Mouse (Mus musculus): ENCODE results near the gene Cdh18. TPM values are rescaled to one million over a fixed set of nuclear protein-coding genes. Genes with fewer than 3 reads are reported as not detected.
"Not testable (repeated sequence)": the region's sequence is repeated elsewhere in the genome, so short reads cannot be mapped to it uniquely, and the experiment has no call there.

Cdh18 gene
- polyA plus RNA-seq, 1 experiment from 2014 or later = 0.50 TPM

GRCm38 (mm10) chr15:23016680-23017079 lies 467.9 kb downstream of the Cdh18 start:
- Histone ChIP-seq H3K36me3 (no peaks in the 10 kb centered on the region), H3K4me3 (no peak overlapping the region), H3K9me3 (no peaks in the 10 kb centered on the region), H3K27ac (no peak overlapping the region), H3K4me1 (replicated peaks) (0 out of 2 replicates have a peak, but pooled peaks cover 3% of the 10 kb centered on the region), H3K27me3 (ENCODE audit: insufficient read depth, poor library complexity, severe bottlenecking) (no peaks in the 10 kb centered on the region)
- WGBS = 85% methylated on average over 5 of the region's 5 CpGs
- DNase-seq (ENCODE audit: low spot score) = no peak

GRCm38 (mm10) chr15:23021151-23021550 lies 472.3 kb downstream of the Cdh18 start:
- 40% methylated on average over 2 of the region's 2 CpGs for WGBS

GRCm38 (mm10) chr15:23022635-23023034 lies 473.8 kb downstream of the Cdh18 start:
- DNase-seq (ENCODE audit: low spot score) = no peak
- Histone ChIP-seq H3K27me3 (ENCODE audit: insufficient read depth, poor library complexity, severe bottlenecking) (no peaks in the 10 kb centered on the region), H3K4me1 (replicated peaks) (0 out of 2 replicates have a peak, but pooled peaks cover 3% of the 10 kb centered on the region), H3K27ac (no peak overlapping the region), H3K9me3 (no peaks in the 10 kb centered on the region), H3K4me3 (no peak overlapping the region), H3K36me3 (no peaks in the 10 kb centered on the region)

More at GRCm38 (mm10) chr15:23021151-23021550, 472.3 kb downstream of the Cdh18 start:
- no peak for DNase-seq (ENCODE audit: low spot score)
- Histone ChIP-seq H3K4me3 (no peak overlapping the region), H3K27me3 (ENCODE audit: insufficient read depth, poor library complexity, severe bottlenecking) (no peaks in the 10 kb centered on the region), H3K4me1 (replicated peaks) (0 out of 2 replicates have a peak, but pooled peaks cover 3% of the 10 kb centered on the region), H3K36me3 (no peaks in the 10 kb centered on the region), H3K27ac (no peak overlapping the region), H3K9me3 (no peaks in the 10 kb centered on the region)

- H3K9me3 ChIP-seq = no peaks in the 10 kb centered on the region
- H3K4me3 ChIP-seq = peak overlapping the region; percentile 55
- H3K27me3 ChIP-seq (ENCODE audit: insufficient read depth, poor library complexity, severe bottlenecking) = peaks cover 14% of the 10 kb centered on the region; the same call in 1 of the 2 replicates
- no peak for DNase-seq (ENCODE audit: low spot score)
- 6% methylated on average over 14 of the region's 14 CpGs for WGBS
- peaks cover 11% of the 10 kb centered on the region for H3K4me1 ChIP-seq (replicated peaks)
- H3K36me3 ChIP-seq = no peaks in the 10 kb centered on the region
- H3K27ac ChIP-seq = peak overlapping the region; percentile 45; the same call in 1 of the 2 replicates
These were observed 486.9 kb downstream of the Cdh18 start for GRCm38 (mm10) chr15:23035551-23036207.

- peak overlapping the region; percentile 55 for H3K4me3 ChIP-seq
- no peaks in the 10 kb centered on the region for H3K36me3 ChIP-seq
- no peaks in the 10 kb centered on the region for H3K9me3 ChIP-seq
- H3K27me3 ChIP-seq (ENCODE audit: insufficient read depth, poor library complexity, severe bottlenecking) = peaks cover 14% of the 10 kb centered on the region; the same call in 1 of the 2 replicates
- DNase-seq (ENCODE audit: low spot score) = peak; percentile 80
- 6% methylated on average over 23 of the region's 23 CpGs for WGBS
- 0 out of 2 replicates have a peak overlapping the region, but pooled peaks have one; percentile 45 for H3K27ac ChIP-seq
- H3K4me1 ChIP-seq (replicated peaks) = peaks cover 11% of the 10 kb centered on the region
These were observed 487.6 kb downstream of the Cdh18 start for GRCm38 (mm10) chr15:23036208-23037065.

GRCm38 (mm10) chr15:23037561-23037960 lies 488.7 kb downstream of the Cdh18 start:
- Histone ChIP-seq H3K36me3 (no peaks in the 10 kb centered on the region), H3K4me1 (replicated peaks) (peaks cover 11% of the 10 kb centered on the region), H3K27ac (no peak overlapping the region), H3K27me3 (ENCODE audit: insufficient read depth, poor library complexity, severe bottlenecking) (peaks cover 14% of the 10 kb centered on the region; the same call in 1 of the 2 replicates), H3K4me3 (no peak overlapping the region), H3K9me3 (no peaks in the 10 kb centered on the region)
- DNase-seq (ENCODE audit: low spot score) = no peak

GRCm38 (mm10) chr15:23046127-23046785 lies 497.4 kb downstream of the Cdh18 start:
- Histone ChIP-seq H3K27me3 (ENCODE audit: insufficient read depth, poor library complexity, severe bottlenecking) (no peaks in the 10 kb centered on the region), H3K36me3 (no peaks in the 10 kb centered on the region), H3K4me1 (replicated peaks) (peaks cover 4% of the 10 kb centered on the region; the same call in 1 of the 2 replicates), H3K4me3 (no peak overlapping the region), H3K27ac (no peak overlapping the region), H3K9me3 (no peaks in the 10 kb centered on the region)
- DNase-seq (ENCODE audit: low spot score) = no peak
- WGBS = 82% methylated on average over 4 of the region's 4 CpGs

GRCm38 (mm10) chr15:23052006-23052405 lies 503.2 kb downstream of the Cdh18 start:
- Histone ChIP-seq H3K9me3 (no peaks in the 10 kb centered on the region), H3K4me1 (replicated peaks) (no peaks in the 10 kb centered on the region), H3K27me3 (ENCODE audit: insufficient read depth, poor library complexity, severe bottlenecking) (no peaks in the 10 kb centered on the region), H3K27ac (no peak overlapping the region), H3K4me3 (no peak overlapping the region), H3K36me3 (no peaks in the 10 kb centered on the region)
- WGBS = 81% methylated on average over 2 of the region's 2 CpGs
- DNase-seq (ENCODE audit: low spot score) = no peak

GRCm38 (mm10) chr15:23085326-23085725 lies 536.5 kb downstream of the Cdh18 start:
- not testable (repeated sequence) for H3K36me3 ChIP-seq; H3K4me1 ChIP-seq (replicated peaks); H3K27me3 ChIP-seq (ENCODE audit: insufficient read depth, poor library complexity, severe bottlenecking); H3K9me3 ChIP-seq; H3K27ac ChIP-seq; DNase-seq (ENCODE audit: low spot score); H3K4me3 ChIP-seq
- 85% methylated on average over 1 of the region's 1 CpGs for WGBS

- 75% methylated on average over 2 of the region's 2 CpGs for WGBS
- no peaks in the 10 kb centered on the region for H3K4me1 ChIP-seq (replicated peaks)
- no peaks in the 10 kb centered on the region for H3K9me3 ChIP-seq
- DNase-seq (ENCODE audit: low spot score) = no peak
- H3K27ac ChIP-seq = no peak overlapping the region
- no peaks in the 10 kb centered on the region for H3K36me3 ChIP-seq
- H3K4me3 ChIP-seq = no peak overlapping the region
- no peaks in the 10 kb centered on the region for H3K27me3 ChIP-seq (ENCODE audit: insufficient read depth, poor library complexity, severe bottlenecking)
These were observed 538.7 kb downstream of the Cdh18 start for GRCm38 (mm10) chr15:23087535-23087934.

- Histone ChIP-seq H3K4me1 (replicated peaks) (no peaks in the 10 kb centered on the region), H3K27me3 (ENCODE audit: insufficient read depth, poor library complexity, severe bottlenecking) (no peaks in the 10 kb centered on the region), H3K27ac (no peak overlapping the region), H3K9me3 (no peaks in the 10 kb centered on the region), H3K4me3 (no peak overlapping the region), H3K36me3 (no peaks in the 10 kb centered on the region)
- no peak for DNase-seq (ENCODE audit: low spot score)
- WGBS = 88% methylated on average over 5 of the region's 5 CpGs
These were observed 547.8 kb downstream of the Cdh18 start for GRCm38 (mm10) chr15:23096601-23097000.

GRCm38 (mm10) chr15:23104668-23105380 lies 556.0 kb downstream of the Cdh18 start:
- no peaks in the 10 kb centered on the region for H3K9me3 ChIP-seq
- H3K36me3 ChIP-seq = no peaks in the 10 kb centered on the region
- no peaks in the 10 kb centered on the region for H3K4me1 ChIP-seq (replicated peaks)
- no peak for DNase-seq (ENCODE audit: low spot score)
- no peak overlapping the region for H3K27ac ChIP-seq
- no peaks in the 10 kb centered on the region for H3K27me3 ChIP-seq (ENCODE audit: insufficient read depth, poor library complexity, severe bottlenecking)
- WGBS = 40% methylated on average over 5 of the region's 5 CpGs
- H3K4me3 ChIP-seq = no peak overlapping the region

Data from hindbrain, embryonic 10.5 days (tissue).